Mouse (Mus musculus) erythroblast, embryonic 14.5 days (primary cell): ENCODE measurements around the gene Trpd52l3.

Source experiments
- GATA1 ChIP-seq: IDR thresholded peaks from 2 replicates; pipeline ENCODE4 v1.6.1; 2012; ENCODE audit warnings: low read length, inconsistent platforms, mixed read lengths
- TAL1 ChIP-seq: IDR thresholded peaks from 3 replicates; pipeline ENCODE4 v1.6.1; 2012; ENCODE audit warnings: low read length, inconsistent platforms, mixed read lengths

DNA sequence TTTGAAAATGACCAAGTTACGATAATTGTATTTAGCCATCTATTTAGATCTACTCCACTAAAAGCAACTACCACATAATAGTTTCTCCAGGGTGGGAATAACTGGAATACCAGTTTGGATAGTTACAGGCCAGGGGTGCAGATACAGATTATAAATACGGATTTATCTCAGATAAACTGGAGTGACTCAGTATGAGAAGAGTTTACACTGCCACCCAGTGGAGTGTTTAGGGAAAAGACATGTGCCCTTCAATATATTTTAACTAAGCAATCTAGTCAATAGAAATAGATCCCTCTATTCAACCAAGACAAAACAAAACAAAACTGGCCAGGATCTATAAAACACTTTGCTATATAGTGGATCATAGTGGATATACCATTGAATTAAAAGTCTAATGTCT lies 24.7 kb upstream of the Trpd52l3 start:
- TF ChIP-seq GATA1 (no peak), TAL1 (no peak)
